Mouse (Mus musculus) limb, embryonic 15.5 days (tissue): ENCODE results near the gene Arih1. TPM values are rescaled to one million over a fixed set of nuclear protein-coding genes. Genes with fewer than 3 reads are reported as not detected.

Experiments used
- ATAC-seq: fragments of 200-750 bp; cut with Nextera tagmentation; 2 replicates; pipeline ENCODE4 v1.8.0; 2017; ENCODE audit warnings: low read depth, moderate TSS enrichment; ENCODE audit not compliant: insufficient number of reproducible peaks, low FRiP score, low TSS enrichment
- H3K27ac ChIP-seq: fragments of 300-500 bp; sonication (generic); 2 replicates; pipeline ENCODE4 v1.5.1; 2015; ENCODE audit warnings: moderate library complexity, mild to moderate bottlenecking, inconsistent platforms
- H3K27me3 ChIP-seq: fragments of 300-500 bp; sonication (generic); 2 replicates; pipeline ENCODE4 v1.6.1; 2015; ENCODE audit warnings: inconsistent platforms
- H3K36me3 ChIP-seq: fragments of 300-500 bp; sonication (generic); 2 replicates; pipeline ENCODE4 v1.6.1; 2015; ENCODE audit warnings: inconsistent platforms
- H3K4me1 ChIP-seq: fragments of 300-500 bp; sonication (generic); 2 replicates; pipeline ENCODE4 v1.6.1; 2015; ENCODE audit warnings: inconsistent platforms
- H3K4me2 ChIP-seq: fragments of 300-500 bp; sonication (generic); 2 replicates; pipeline ENCODE4 v1.6.1; 2015; ENCODE audit warnings: mild to moderate bottlenecking, inconsistent platforms
- H3K4me3 ChIP-seq: fragments of 300-500 bp; sonication (generic); 2 replicates; pipeline ENCODE4 v1.5.1; 2015; ENCODE audit warnings: mild to moderate bottlenecking, inconsistent platforms
- H3K9ac ChIP-seq: fragments of 300-500 bp; sonication (generic); 2 replicates; pipeline ENCODE4 v1.6.1; 2015; ENCODE audit warnings: inconsistent platforms
- H3K9me3 ChIP-seq: fragments of 300-500 bp; sonication (generic); 2 replicates; pipeline ENCODE4 v1.6.1; 2016; ENCODE audit warnings: inconsistent platforms
- WGBS: fragments of 180-500 bp; shearing (Covaris S2); methylation state at CpG from one replicate; pipeline ENCODE4 v1.1.7; 2015; 5-methylcytosine and 5-hydroxymethylcytosine counted together
- polyA plus RNA-seq: library from polyadenylated mRNA; unstranded; fragments of >200 nt; fragmentation: Nextera tagmentation; extraction: Ambion mirVana; gene quantifications from 2 replicates; pipeline ENCODE4 v1.2.1, GENCODE M21; 2015

The Arih1 gene
- polyA plus RNA-seq, 1 experiment from 2014 or later, result 15.0 TPM

DNA sequence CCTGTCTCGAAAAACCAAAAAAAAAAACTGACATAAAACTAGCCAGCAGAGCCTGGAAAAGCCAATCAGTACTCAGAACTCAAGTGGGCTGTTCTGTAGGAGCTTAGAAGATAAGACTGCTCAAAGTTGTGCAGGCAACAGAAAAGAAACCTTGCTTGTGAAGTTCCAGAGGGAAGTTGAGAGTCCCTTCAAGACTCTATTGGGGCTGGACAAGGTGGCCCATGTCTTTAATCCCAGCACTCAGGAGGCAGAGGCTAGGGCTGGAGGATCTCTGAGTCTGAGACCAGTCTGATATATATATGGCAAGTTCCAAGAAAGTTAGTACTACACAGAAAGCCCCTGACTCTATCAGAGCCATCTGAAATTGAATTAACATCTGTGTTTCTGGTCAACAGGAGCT is 28.0 kb downstream of the Arih1 start:
- Histone ChIP-seq H3K9me3 (no peaks in the 10 kb centered on the region), H3K27me3 (no peaks in the 10 kb centered on the region), H3K4me3 (no peak overlapping the region), H3K4me2 (no peak overlapping the region), H3K36me3 (0 out of 2 replicates have a peak, but pooled peaks cover 6% of the 10 kb centered on the region), H3K4me1 (peaks cover 3% of the 10 kb centered on the region; the same call in 1 of the 2 replicates), H3K9ac (no peak overlapping the region), H3K27ac (no peak overlapping the region)
- WGBS, result 100% methylated on average over 1 of the region's 1 CpGs
- ATAC-seq, result no peak

DNA sequence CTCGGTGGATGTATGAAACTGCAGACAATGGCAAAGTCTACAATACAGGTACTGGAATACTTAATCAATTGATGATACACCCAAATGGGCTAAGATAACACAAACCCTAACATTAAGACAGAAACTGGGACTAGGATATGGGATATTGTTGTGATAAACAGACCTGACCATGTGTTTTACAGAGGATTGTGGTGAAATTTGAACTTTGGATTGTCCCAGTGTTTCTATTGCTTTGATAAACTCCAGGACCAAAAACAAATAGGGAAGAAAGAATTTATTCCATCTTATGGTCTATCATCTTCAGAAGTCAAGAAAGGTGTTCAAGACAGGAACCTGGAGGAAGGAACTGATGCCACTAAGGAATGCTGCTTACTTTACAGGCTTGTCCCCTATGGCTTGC is 28.7 kb downstream of the Arih1 start:
- H3K4me3 ChIP-seq, result no peak overlapping the region
- no peak overlapping the region for H3K9ac ChIP-seq
- no peaks in the 10 kb centered on the region for H3K9me3 ChIP-seq
- no peaks in the 10 kb centered on the region for H3K27me3 ChIP-seq
- H3K4me1 ChIP-seq, result peaks cover 3% of the 10 kb centered on the region; the same call in 1 of the 2 replicates
- H3K36me3 ChIP-seq, result 0 out of 2 replicates have a peak, but pooled peaks cover 6% of the 10 kb centered on the region
- no peak overlapping the region for H3K4me2 ChIP-seq
- H3K27ac ChIP-seq, result no peak overlapping the region
- 100% methylated on average over 1 of the region's 1 CpGs for WGBS
- no peak for ATAC-seq

DNA sequence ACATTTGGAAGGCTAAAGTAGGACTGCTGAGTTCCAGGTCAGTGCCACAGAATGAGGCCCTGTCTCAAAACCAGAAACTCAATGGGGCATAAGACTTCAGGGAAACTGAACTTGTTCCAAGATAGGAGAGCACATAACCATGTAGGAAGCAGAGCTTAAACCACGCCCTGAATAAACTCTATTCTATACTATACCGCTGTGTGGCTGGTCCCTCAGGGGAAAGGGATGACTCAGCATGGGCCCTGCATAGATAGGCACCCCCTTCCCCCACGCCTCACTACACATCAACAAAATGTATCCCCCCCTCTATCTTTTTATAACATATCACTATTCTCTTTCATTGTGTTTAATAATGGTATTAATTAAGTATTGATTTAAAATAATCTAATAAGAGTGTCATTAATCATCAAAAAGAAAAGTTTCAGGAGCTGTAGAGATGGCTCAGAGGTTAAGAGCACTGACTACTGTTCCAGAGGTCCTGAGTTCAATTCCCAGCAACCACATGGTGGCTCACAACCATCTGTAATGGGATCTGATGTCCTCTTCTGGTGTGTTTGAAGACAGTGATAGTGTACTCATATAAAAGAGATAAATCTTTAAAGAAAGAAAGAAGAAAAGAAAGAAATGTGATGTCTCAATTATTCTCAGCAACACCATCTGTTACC is 30.9 kb downstream of the Arih1 start:
- Histone ChIP-seq H3K9me3 (no peaks in the 10 kb centered on the region), H3K4me3 (no peak overlapping the region), H3K27me3 (no peaks in the 10 kb centered on the region), H3K4me2 (no peak overlapping the region), H3K9ac (no peak overlapping the region), H3K36me3 (0 out of 2 replicates have a peak, but pooled peaks cover 6% of the 10 kb centered on the region), H3K4me1 (peaks cover 3% of the 10 kb centered on the region; the same call in 1 of the 2 replicates), H3K27ac (no peak overlapping the region)
- ATAC-seq, result no peak
- whole genome bisulfite sequencing, result 69% methylated on average over 3 of the region's 3 CpGs

DNA sequence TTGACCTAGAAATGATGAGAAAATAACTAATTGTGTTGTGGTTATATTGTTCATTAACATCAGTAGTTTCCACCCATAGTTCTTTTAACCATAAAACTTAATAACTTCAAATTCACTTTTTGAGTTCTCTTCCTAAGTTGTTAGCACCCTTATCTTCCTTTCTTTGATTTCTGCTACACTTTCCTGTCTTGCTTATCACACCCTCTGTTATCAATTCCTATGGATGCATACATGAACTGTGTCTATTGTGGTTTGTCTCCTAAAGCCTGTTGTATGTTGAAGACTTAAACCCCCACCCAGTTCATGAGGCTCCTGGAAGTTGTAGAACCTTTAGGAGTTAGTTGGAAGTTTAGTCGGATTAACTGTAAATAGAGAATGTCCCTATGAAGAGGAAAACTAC is 52.7 kb downstream of the Arih1 start:
- H3K9me3 ChIP-seq, result no peaks in the 10 kb centered on the region
- WGBS, result 100% methylated on average over 1 of the region's 1 CpGs
- no peaks in the 10 kb centered on the region for H3K27me3 ChIP-seq
- no peak overlapping the region for H3K4me3 ChIP-seq
- H3K9ac ChIP-seq, result no peak overlapping the region
- H3K4me1 ChIP-seq, result no peaks in the 10 kb centered on the region
- ATAC-seq, result no peak
- no peak overlapping the region for H3K4me2 ChIP-seq
- peaks cover 18% of the 10 kb centered on the region; the same call in 1 of the 2 replicates for H3K36me3 ChIP-seq
- no peak overlapping the region for H3K27ac ChIP-seq

DNA sequence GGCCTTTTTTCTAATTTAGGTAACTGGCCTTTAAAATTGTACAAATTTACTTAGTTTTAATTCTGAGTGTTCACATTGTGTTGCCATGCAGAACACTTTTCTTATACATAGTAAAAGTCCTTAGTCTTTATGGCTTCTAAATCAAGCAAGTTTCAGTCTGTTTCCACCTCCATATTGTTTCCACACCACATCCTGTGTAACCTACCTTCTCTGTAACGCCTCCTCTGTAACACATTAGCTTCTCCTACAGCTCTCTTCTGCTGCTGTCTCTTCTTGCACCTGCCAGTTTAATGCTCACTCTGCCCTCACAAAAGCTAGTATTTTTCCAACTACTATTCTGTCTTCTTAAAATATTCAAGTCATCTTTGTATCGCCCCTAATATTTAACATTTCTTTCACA is 54.8 kb downstream of the Arih1 start:
- H3K27ac ChIP-seq, result no peak overlapping the region
- H3K9ac ChIP-seq, result no peak overlapping the region
- no peaks in the 10 kb centered on the region for H3K4me1 ChIP-seq
- WGBS, result 91% methylated on average over 2 of the region's 2 CpGs
- peaks cover 23% of the 10 kb centered on the region; the same call in 1 of the 2 replicates for H3K36me3 ChIP-seq
- no peak for ATAC-seq
- no peak overlapping the region for H3K4me3 ChIP-seq
- no peak overlapping the region for H3K4me2 ChIP-seq
- no peaks in the 10 kb centered on the region for H3K27me3 ChIP-seq
- no peaks in the 10 kb centered on the region for H3K9me3 ChIP-seq

DNA sequence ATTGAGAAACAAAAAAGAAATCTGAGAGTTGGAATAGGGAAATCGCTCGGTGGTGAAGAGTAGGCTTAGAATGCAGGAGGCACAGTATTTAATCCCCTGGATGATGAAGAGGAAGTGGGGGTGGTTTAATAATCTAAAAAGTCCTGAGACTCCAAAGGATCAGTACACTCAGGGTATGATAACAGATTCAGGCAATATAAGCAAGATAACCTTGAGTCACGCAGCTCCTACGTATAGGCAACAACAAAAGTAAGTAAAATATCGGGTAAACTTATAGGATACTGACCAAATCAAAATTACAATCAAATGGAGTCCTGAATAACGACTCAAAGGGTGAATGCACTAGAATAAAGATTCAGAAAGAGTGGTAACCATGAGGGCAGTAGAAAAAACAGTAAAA is 65.9 kb downstream of the Arih1 start:
- no peak for ATAC-seq
- no peak overlapping the region for H3K27ac ChIP-seq
- no peak overlapping the region for H3K9ac ChIP-seq
- peaks cover under 1% of the 10 kb centered on the region; the same call in 1 of the 2 replicates for H3K36me3 ChIP-seq
- no peaks in the 10 kb centered on the region for H3K4me1 ChIP-seq
- H3K27me3 ChIP-seq, result no peaks in the 10 kb centered on the region
- no peak overlapping the region for H3K4me2 ChIP-seq
- WGBS, result 89% methylated on average over 6 of the region's 6 CpGs
- no peak overlapping the region for H3K4me3 ChIP-seq
- H3K9me3 ChIP-seq, result no peaks in the 10 kb centered on the region

DNA sequence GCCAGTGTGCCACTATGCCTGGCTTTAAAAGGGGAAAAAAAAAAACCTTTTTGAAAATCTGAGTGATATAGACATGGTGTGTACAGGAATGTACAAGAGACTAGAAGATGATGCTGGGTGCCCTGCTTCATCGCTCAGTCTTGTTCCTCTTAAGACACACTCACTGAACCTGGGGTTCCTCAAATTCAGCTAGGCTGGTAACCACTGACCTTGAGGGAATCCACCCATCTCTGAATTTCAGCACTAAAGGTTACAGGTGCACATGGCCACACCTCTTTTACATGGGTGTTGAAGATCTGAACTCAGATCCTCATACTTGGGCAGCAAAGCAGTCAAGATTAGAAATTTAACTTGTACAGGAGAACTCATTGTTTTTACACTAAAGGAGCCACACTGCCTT is 79.1 kb downstream of the Arih1 start:
- no peak overlapping the region for H3K4me2 ChIP-seq
- no peak overlapping the region for H3K4me3 ChIP-seq
- no peaks in the 10 kb centered on the region for H3K9me3 ChIP-seq
- H3K9ac ChIP-seq, result no peak overlapping the region
- peaks cover 38% of the 10 kb centered on the region for H3K36me3 ChIP-seq
- ATAC-seq, result no peak
- H3K27me3 ChIP-seq, result no peaks in the 10 kb centered on the region
- 95% methylated on average over 1 of the region's 1 CpGs for WGBS
- H3K27ac ChIP-seq, result no peak overlapping the region
- no peaks in the 10 kb centered on the region for H3K4me1 ChIP-seq

DNA sequence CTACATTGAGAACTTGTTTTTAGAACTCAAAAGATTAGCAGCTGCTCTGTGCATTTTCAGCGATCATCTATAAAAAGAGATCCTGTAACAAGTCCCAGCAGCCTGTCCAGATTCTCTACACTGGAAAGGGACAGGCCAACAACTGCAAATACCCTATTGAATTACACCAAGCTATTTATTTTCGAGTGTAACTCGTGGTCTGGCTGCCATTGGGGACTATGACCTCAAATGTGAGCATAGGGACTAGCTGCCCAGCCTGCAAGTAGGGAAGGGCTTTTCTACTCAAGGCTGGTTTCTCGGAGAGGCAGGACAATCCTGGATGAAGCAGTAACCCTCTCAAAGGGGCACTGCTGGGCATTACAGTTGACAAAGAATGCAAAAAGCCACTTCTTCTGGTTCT is 97.3 kb downstream of the Arih1 start:
- Histone ChIP-seq H3K4me2 (no peak overlapping the region), H3K27me3 (no peaks in the 10 kb centered on the region), H3K36me3 (peaks cover 31% of the 10 kb centered on the region), H3K4me3 (no peak overlapping the region), H3K4me1 (no peaks in the 10 kb centered on the region), H3K9ac (no peak overlapping the region), H3K27ac (no peak overlapping the region), H3K9me3 (no peaks in the 10 kb centered on the region)
- 76% methylated on average over 4 of the region's 4 CpGs for WGBS
- no peak for ATAC-seq

DNA sequence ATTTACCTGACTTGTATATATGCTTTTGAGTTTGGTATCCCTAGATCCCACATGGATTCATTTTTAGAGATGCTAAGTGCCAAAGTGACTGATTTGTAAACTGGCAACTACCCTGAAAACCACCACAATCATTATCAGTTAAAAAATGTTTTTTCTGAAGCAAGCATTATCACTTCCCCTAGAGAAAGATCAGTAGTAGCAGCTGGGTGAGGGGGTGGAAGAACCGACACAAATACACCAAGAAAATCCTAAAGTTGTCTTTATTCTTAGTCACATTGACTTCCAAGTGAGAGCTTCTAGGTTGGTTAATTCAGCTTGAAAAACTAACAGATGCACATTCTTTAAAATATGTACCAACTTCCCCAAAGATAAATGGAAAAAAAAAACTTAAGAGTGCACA is 98.1 kb downstream of the Arih1 start:
- no peaks in the 10 kb centered on the region for H3K9me3 ChIP-seq
- no peak overlapping the region for H3K4me2 ChIP-seq
- no peaks in the 10 kb centered on the region for H3K27me3 ChIP-seq
- H3K27ac ChIP-seq, result no peak overlapping the region
- peaks cover 24% of the 10 kb centered on the region for H3K36me3 ChIP-seq
- H3K4me1 ChIP-seq, result no peaks in the 10 kb centered on the region
- WGBS, result 70% methylated on average over 1 of the region's 1 CpGs
- no peak overlapping the region for H3K4me3 ChIP-seq
- no peak overlapping the region for H3K9ac ChIP-seq
- no peak for ATAC-seq

DNA sequence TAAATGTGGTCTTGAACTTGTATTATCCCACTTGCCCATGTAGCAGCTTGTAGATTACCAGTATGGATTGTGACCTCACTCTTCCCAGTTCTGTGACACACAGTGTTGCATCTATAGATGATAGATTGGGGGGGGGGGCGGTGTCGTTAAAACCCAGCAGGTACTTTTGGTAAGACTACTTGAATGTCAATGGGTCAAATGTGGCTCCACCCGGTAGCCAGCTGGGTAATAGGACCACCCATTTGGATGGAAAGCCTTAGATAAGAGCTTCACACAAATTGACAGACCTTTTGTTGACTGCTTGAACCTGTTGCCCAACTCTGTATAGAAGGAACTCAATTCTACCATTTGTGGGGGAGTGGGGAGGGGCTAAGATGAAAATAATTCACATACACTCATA is 99.0 kb downstream of the Arih1 start:
- WGBS, result 66% methylated on average over 3 of the region's 3 CpGs
- H3K9me3 ChIP-seq, result no peaks in the 10 kb centered on the region
- no peaks in the 10 kb centered on the region for H3K4me1 ChIP-seq
- H3K9ac ChIP-seq, result no peak overlapping the region
- H3K27me3 ChIP-seq, result no peaks in the 10 kb centered on the region
- H3K27ac ChIP-seq, result no peak overlapping the region
- ATAC-seq, result no peak
- H3K4me3 ChIP-seq, result no peak overlapping the region
- no peak overlapping the region for H3K4me2 ChIP-seq
- peaks cover 17% of the 10 kb centered on the region for H3K36me3 ChIP-seq

DNA sequence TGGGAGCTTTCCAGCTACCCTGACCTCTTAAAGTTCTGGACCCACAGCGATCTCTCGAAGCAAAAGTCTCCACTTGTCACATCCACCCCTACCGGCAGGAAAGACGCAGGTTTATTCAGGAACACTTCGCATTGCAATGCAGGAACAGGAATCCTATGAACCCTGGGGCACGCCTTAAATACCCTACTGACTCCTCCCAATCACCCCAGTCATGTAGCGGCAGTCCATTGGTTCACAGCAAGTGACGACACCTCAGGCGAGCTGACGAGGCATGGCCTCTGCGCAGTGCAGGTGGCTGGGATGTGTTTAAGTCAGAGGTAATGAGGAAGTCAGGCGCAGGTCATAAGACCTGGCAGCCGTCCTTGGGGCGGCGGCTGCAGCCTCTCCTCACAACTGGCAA is 110.8 kb downstream of the Arih1 start:
- Histone ChIP-seq H3K4me2 (no peak overlapping the region), H3K4me3 (no peak overlapping the region), H3K9me3 (no peaks in the 10 kb centered on the region), H3K4me1 (no peaks in the 10 kb centered on the region), H3K9ac (no peak overlapping the region), H3K27ac (no peak overlapping the region), H3K27me3 (no peaks in the 10 kb centered on the region), H3K36me3 (no peaks in the 10 kb centered on the region)
- ATAC-seq, result no peak
- 89% methylated on average over 15 of the region's 15 CpGs for WGBS

DNA sequence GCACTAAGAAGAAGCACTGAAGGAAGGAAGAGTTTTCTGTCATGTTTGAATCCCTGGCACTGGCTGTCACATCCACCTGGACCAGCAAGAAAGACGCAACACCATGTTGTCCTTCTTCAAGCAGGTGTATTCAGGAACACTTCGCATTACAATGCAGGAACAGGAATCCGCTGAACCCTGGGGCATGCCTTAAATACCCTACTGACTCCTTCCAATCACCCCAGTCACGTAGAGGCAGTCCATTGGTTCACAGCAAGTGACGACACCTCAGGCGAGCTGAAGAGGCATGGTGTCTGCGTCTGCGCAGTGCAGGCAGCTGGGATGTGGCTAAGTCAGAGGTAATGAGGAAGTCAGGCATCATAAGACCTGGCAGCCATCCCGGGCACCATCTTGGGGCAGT is 116.8 kb downstream of the Arih1 start:
- Histone ChIP-seq H3K4me3 (no peak overlapping the region), H3K27me3 (no peaks in the 10 kb centered on the region), H3K27ac (no peak overlapping the region), H3K4me1 (no peaks in the 10 kb centered on the region), H3K4me2 (no peak overlapping the region), H3K36me3 (no peaks in the 10 kb centered on the region), H3K9me3 (no peaks in the 10 kb centered on the region), H3K9ac (no peak overlapping the region)
- no peak for ATAC-seq
- 88% methylated on average over 9 of the region's 9 CpGs for WGBS

DNA sequence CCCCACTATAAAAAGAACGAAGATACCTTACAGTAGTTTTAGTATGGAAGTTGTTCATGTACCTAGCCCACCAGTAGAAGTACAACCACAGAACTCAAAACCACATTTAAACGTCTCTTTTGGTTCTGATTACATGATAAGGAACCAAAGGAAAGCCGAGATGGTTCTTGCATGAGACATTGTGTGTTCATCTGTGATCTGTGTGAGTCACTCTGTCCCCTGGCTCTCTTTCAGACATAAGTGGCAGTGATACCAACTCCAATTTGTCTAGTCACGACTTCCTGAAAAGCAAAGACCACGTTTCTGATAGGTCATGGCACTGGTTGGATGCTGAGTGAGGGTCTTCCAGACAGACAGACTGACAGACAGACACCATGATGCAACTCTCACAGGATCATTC is 117.2 kb downstream of the Arih1 start:
- H3K9me3 ChIP-seq, result no peaks in the 10 kb centered on the region
- no peaks in the 10 kb centered on the region for H3K36me3 ChIP-seq
- no peak overlapping the region for H3K4me2 ChIP-seq
- 77% methylated on average over 5 of the region's 5 CpGs for WGBS
- H3K27ac ChIP-seq, result no peak overlapping the region
- no peaks in the 10 kb centered on the region for H3K27me3 ChIP-seq
- ATAC-seq, result no peak
- H3K9ac ChIP-seq, result no peak overlapping the region
- no peak overlapping the region for H3K4me3 ChIP-seq
- no peaks in the 10 kb centered on the region for H3K4me1 ChIP-seq
